Mouse (Mus musculus): ENCODE results near the gene Zfp672.

DNA sequence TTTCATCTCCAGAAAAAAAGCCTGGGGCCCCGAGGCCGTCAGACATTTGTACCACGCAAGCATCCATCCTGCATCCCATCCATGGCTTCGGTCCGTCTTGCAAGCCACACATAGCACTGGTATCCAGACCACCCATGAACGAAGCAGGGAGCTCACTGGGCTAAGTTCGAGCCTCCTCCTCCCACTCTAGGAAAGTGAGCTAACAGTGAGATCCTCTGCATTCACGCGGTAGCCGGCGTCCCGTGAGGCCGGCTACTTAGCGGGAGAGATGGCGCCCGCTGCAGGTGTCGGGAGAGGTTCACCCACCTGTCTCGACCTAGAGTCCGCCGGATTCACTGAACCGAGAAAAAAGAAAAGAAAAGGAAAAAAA is 248 bp downstream of the Zfp672 start:
- TF ChIP-seq CTCF (conservative IDR thresholded peaks at IDR 0.05 in 1 of 2, IDR thresholded peaks at IDR 0.05 in 1 of 2; ENCODE audit: low read depth in 2 of 2, low read length in 2 of 2) (no peak), ETS1 (conservative IDR thresholded peaks at IDR 0.05; ENCODE audit: low read depth, low read length) (no peak), EP300 (IDR thresholded peaks at IDR 0.05; ENCODE audit: low read length) (no peak), POLR2A (IDR thresholded peaks at IDR 0.05; ENCODE audit: low read depth, low read length) (no peak), POLR2AphosphoS2 (IDR thresholded peaks at IDR 0.05; ENCODE audit: low read depth, low read length) (no peak; the same call in 1 of the 2 replicates), NRF1 (IDR thresholded peaks at IDR 0.05; ENCODE audit: low read depth, low read length) (no peak)
